Mouse (Mus musculus): ENCODE data around the gene Lefty2. TPM values are rescaled to one million over a fixed set of nuclear protein-coding genes. Genes with fewer than 3 reads are reported as not detected.
A peak's percentile ranks its signal among the peaks of the same experiment; 100 is the strongest.

Lefty2 gene
- total RNA-seq, 2 experiments from 2014 or later: not detected

- peak; percentile 89 for ATAC-seq (replicated peaks; ENCODE audit: low FRiP score, low TSS enrichment, poor library complexity, severe bottlenecking)
These were observed 3.1 kb upstream of the Lefty2 start for GRCm38 (mm10) chr1:180889841-180890240.

- ATAC-seq (replicated peaks; ENCODE audit: low FRiP score, low TSS enrichment, poor library complexity, severe bottlenecking): peak; percentile 27
These were observed 1.4 kb downstream of the Lefty2 start for GRCm38 (mm10) chr1:180894088-180894987.

DNA sequence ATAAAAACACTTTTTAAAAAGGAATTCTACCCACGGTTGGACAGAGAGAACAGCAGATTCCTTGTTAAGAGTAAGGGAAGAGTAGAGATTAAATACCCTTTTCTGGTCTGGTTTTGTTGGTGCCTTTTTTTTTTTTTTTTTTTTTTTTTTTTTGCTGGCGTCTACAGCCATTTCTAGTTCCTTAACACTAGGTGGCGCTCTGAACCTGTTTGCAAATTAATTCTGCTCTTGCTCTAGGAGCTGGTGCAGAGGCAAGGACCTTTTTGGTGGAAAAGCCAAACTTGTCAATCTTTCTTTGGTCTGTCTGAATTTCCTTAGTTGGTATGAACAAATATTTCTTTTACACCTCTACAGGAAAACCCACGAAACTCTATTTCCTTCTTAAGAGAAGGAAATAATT is 8.2 kb downstream of the Lefty2 start:
- no peak for ATAC-seq (replicated peaks; ENCODE audit: low FRiP score, low TSS enrichment, poor library complexity, severe bottlenecking)

- ATAC-seq (replicated peaks; ENCODE audit: low FRiP score, low TSS enrichment, poor library complexity, severe bottlenecking): peak; percentile 88
These were observed 10.0 kb downstream of the Lefty2 start for GRCm38 (mm10) chr1:180902915-180903314.

GRCm38 (mm10) chr1:180903666-180904038 is 10.7 kb downstream of the Lefty2 start:
- peak; percentile 3; the same call in 1 of the 2 replicates for ATAC-seq (replicated peaks; ENCODE audit: low FRiP score, low TSS enrichment, poor library complexity, severe bottlenecking)

- ATAC-seq (replicated peaks; ENCODE audit: low FRiP score, low TSS enrichment, poor library complexity, severe bottlenecking): peak; percentile 74
These were observed 11.3 kb downstream of the Lefty2 start, which contains the start of gene Pycr2 for GRCm38 (mm10) chr1:180904039-180904814. Gene Pycr2 (plus strand): TSS chr1:180904293.

GRCm38 (mm10) chr1:180904815-180905080 is 11.8 kb downstream of the Lefty2 start:
- no peak for ATAC-seq (replicated peaks; ENCODE audit: low FRiP score, low TSS enrichment, poor library complexity, severe bottlenecking)

GRCm38 (mm10) chr1:180905307-180905706 is 12.4 kb downstream of the Lefty2 start:
- ATAC-seq (replicated peaks; ENCODE audit: low FRiP score, low TSS enrichment, poor library complexity, severe bottlenecking): no peak

DNA sequence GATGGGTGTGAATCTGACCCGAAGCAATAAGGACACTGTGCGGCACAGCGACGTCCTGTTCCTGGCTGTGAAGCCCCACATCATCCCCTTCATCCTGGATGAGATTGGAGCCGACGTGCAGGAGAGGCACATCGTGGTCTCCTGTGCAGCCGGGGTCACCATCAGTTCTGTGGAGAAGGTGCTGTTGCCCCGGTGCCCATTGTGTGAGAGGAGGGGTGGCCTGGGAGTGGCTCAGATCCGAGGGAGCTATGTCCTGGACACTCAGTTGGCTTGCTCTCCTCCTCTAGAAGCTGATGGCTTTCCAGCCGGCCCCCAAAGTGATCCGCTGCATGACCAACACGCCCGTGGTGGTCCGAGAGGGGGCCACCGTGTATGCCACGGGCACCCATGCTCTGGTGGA is 13.0 kb downstream of the Lefty2 start:
- no peak for ATAC-seq (replicated peaks; ENCODE audit: low FRiP score, low TSS enrichment, poor library complexity, severe bottlenecking)

DNA sequence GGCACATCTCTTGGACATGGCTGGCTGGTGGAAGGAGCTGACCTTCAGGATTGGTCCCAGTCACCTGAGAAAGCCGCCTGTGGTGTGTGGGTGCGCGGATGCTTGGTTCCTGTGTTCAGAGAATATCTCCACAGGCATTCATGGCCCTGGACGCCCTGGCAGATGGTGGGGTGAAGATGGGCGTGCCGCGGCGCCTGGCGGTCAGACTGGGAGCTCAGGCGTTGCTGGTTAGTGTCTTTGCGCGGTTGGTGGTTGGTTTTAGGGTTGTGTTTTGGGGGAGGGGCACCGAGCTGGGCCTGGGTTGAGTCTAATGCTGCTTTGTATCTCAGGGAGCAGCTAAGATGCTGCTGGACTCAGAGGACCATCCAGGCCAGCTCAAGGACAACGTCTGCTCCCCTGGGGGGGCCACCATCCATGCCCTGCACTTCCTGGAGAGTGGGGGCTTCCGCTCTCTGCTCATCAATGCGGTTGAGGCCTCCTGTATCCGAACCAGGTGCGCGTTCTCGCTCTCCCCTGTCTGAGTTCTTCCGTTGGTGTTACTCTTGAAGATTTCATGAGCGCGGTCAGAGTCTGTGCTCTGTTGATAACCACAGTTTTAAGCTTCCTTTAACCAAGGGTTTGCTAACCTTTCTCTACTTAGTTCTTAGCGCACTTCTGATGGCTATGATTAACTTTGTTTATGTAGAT is 13.7 kb downstream of the Lefty2 start:
- ATAC-seq (replicated peaks; ENCODE audit: low FRiP score, low TSS enrichment, poor library complexity, severe bottlenecking): no peak; the same call in 1 of the 2 replicates

- ATAC-seq (replicated peaks; ENCODE audit: low FRiP score, low TSS enrichment, poor library complexity, severe bottlenecking): 0 out of 2 replicates have a peak, but pooled peaks have one; percentile 16
These were observed 18.2 kb downstream of the Lefty2 start for GRCm38 (mm10) chr1:180911138-180911537.

DNA sequence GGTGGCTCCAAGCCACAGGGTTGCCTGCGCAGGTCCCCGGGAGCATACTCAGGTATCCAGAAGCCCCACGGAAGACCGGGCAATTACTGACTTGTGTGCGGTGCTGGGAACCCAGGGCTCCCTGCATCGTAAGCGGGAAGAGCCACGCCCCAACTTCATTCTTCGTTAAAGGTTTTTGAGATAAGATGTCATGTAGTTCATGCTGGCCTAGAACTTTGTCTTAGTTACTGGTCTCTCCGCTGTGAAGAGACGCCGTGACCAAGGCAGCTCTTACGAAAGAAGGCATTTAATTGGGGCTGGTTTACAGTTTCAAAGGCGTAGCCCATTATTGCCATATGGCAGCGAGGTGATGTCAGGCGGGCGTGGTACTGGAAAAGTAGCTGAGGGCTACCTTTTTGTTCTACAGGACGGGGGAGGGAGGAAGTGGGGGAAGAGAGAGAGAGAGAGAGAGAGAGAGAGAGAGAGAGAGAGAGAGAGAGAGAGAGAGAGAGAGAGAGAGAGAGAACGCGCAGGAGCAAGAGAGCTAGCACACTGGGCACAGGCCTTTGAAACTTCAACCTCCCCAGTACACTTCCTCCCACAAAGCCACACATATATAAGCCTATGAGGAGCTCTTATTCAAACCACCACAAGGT is 18.9 kb downstream of the Lefty2 start:
- ATAC-seq (replicated peaks; ENCODE audit: low FRiP score, low TSS enrichment, poor library complexity, severe bottlenecking): peak; percentile 76

DNA sequence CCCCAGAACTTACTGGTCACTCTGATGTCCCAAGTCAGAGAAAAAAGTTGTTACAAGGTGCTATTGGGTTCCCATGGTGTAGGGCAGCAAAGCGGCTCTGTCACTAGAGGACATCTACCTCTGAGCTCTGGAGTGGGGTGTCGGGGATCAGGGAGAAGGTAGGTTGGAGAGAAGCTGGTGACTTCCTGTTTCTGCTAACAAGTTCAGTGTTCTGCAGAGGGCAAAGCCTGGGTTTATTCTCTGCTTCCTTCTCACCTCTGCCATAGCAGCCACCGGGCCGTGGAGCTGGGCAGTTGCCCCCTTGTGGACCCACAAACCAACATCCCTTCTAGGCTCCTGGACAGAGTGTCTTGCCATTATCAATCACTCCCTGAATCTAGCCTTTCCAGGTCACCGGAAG is 19.9 kb downstream of the Lefty2 start:
- no peak for ATAC-seq (replicated peaks; ENCODE audit: low FRiP score, low TSS enrichment, poor library complexity, severe bottlenecking)

DNA sequence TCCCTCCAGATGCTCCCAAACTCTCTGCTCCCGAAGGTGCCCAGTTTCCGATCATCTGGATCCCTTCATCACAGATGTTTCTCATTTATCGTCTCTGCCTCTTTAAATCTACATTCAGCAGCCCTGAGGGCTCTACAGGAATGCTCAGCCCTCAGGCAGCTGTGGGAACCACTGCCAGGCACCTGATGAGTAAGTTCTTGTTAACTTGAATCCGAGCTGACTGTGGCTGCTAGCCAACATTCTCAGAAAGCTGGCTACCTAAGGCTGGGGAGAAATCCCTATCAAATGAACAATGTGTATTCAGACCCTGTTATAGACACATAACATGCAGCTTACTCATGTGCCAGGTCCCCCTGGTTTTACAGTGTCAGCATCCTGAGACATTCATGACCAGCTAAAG is 20.9 kb downstream of the Lefty2 start:
- ATAC-seq (replicated peaks; ENCODE audit: low FRiP score, low TSS enrichment, poor library complexity, severe bottlenecking): no peak

DNA sequence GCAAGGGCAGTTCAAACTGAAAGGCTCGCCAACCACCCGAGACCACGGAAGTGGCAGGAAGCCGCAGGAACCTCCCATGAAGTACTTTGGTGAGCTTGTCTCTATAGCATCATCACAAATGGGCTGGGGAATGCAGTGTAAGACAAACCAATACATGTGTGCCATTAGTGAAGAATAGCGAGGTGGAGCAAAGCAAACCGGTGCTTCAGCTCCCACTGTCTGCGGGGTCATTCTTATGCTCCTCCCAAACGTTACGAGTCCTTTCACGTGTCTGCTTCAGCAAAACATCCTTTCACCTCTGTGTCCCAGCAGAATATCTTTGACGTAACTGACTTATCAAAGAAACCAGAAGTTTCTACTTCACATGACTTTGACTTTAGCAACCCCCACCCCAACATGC is 23.5 kb downstream of the Lefty2 start:
- ATAC-seq (replicated peaks; ENCODE audit: low FRiP score, low TSS enrichment, poor library complexity, severe bottlenecking): no peak

GRCm38 (mm10) chr1:180917053-180917452 is 24.1 kb downstream of the Lefty2 start:
- ATAC-seq (replicated peaks; ENCODE audit: low FRiP score, low TSS enrichment, poor library complexity, severe bottlenecking): no peak

DNA sequence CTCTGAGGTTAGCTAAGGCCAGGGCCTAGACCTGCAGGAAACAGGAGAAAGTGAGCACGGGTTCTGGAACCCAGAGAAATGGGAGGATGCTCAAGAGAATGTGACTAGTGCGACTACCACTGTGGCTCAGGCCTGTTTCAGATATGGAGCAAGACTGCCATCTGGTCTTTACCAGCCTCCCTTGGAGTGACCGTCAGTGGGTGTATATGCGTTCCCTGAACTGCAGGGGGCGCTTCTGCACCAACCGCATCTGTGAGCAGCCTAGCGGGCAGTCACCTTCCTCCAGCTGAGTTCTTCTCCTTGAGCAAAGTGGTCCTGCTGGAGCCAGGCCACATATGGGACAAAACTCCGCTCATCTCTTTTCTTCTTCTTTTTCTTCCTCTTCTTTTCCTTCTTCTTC is 26.8 kb downstream of the Lefty2 start:
- ATAC-seq (replicated peaks; ENCODE audit: low FRiP score, low TSS enrichment, poor library complexity, severe bottlenecking): peak; percentile 68

GRCm38 (mm10) chr1:180922273-180923048 is 29.6 kb downstream of the Lefty2 start:
- peak; percentile 34; the same call in 1 of the 2 replicates for ATAC-seq (replicated peaks; ENCODE audit: low FRiP score, low TSS enrichment, poor library complexity, severe bottlenecking)

DNA sequence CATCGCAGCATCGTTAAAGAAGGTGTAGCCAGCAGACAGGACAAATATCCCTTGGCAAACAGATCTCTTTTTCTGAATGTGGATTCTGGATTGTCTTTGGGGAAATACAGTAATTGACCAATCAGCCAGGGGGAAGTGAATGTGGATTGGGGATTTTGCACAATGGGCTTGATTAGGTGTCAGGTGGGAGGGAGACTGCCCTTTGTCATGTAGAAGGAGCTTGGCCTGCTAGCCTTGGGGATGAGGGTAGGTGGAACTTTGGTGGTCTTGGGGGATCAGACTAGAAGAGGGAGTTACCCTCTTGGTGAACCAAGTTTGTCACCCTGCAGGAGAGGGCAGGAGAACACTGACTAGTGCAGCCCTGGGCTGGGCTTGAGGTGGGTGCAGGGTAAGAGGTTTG is 31.8 kb downstream of the Lefty2 start:
- no peak for ATAC-seq (replicated peaks; ENCODE audit: low FRiP score, low TSS enrichment, poor library complexity, severe bottlenecking)

Data from megakaryocyte-erythroid progenitor cell, adult 5-6 weeks (primary cell).